ENCODE assay signal across 9 mouse cellular contexts in the genomic region with DNA sequence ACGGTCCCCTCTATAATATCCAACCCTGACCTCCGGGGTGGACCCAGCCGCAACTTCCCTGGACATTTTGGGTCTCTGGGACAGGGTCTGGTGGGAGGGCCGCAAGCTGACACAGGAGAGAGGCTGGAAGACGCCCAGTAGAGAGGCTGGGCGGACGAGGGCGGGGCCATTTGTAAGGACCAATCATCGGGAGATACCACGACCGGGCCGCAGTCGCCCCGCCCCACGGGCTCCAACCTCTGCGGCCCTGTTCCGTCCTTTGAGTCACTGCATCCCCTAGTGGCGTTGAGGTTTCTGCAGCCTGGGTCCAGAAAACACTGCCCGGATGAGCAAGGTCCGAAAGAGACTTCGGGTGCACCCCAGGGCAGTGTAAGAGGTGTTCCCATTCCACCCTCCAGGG. TPM values are rescaled to one million over a fixed set of nuclear protein-coding genes. Genes with fewer than 3 reads are reported as not detected.
DNase-seq lines count a peak whose midpoint lies in the region; ATAC-seq and TF ChIP-seq lines count a peak whose summit lies in the region.
"Had no signal": no experiment of that assay in that cellular context is flagged by ENCODE, and none has a peak within 500 bp of the region (broad histone marks: within the 10 kb centered on the region; RNA-seq: fewer than 3 reads in every experiment).

No protein-coding gene starts in this region.

- H3K9me3 ChIP-seq in liver, embryonic 11.5 days (ENCODE audit: control insufficient read depth, low read length) = no peaks in the 10 kb centered on the region
- H3K9me3 ChIP-seq in stomach, postnatal 0 days (ENCODE audit: control insufficient read depth, low read length) = no peaks in the 10 kb centered on the region

- peaks cover 15% of the 10 kb centered on the region for H3K4me1 ChIP-seq in liver, embryonic 11.5 days (replicated peaks; ENCODE audit: control insufficient read depth, insufficient read depth, low read length)
- peaks cover 4% of the 10 kb centered on the region; the same call in 1 of the 2 replicates for H3K4me1 ChIP-seq in stomach, postnatal 0 days (replicated peaks; ENCODE audit: control insufficient read depth, insufficient read depth)

- H3K9ac ChIP-seq in liver, embryonic 11.5 days (ENCODE audit: low read depth, low read length) = no peak overlapping the region
- peak overlapping the region; percentile 43 for H3K9ac ChIP-seq in stomach, postnatal 0 days (ENCODE audit: low read length)

- peak; percentile 95 for TF ChIP-seq CTCF in stomach, postnatal 0 days (IDR thresholded peaks at IDR 0.05; ENCODE audit: low read depth)

- ATAC-seq in activated CD4-positive, CD25-positive, alpha-beta regulatory T cell, adult 4 months = peak; percentile 60
- ATAC-seq in liver, embryonic 11.5 days (replicated peaks; ENCODE audit: low FRiP score) = peak; percentile 93
- peak; percentile 88 for ATAC-seq in monocyte, adult 5-6 weeks (replicated peaks; ENCODE audit: insufficient number of reproducible peaks, low FRiP score, low TSS enrichment, poor library complexity, severe bottlenecking)
- ATAC-seq in stomach, postnatal 0 days (ENCODE audit: low FRiP score, low TSS enrichment) = peak; percentile 97

- no peak for TF ChIP-seq EP300 in stomach, postnatal 0 days (optimal IDR thresholded peaks at IDR 0.05)

- H3K27ac ChIP-seq in liver, embryonic 11.5 days (ENCODE audit: low read depth, low read length) = no peak overlapping the region
- H3K27ac ChIP-seq in stomach, postnatal 0 days (replicated peaks) = peak overlapping the region; percentile 81

- peak overlapping the region; percentile 56 for H3K4me3 ChIP-seq in liver, embryonic 11.5 days (ENCODE audit: low read depth, low read length)
- H3K4me3 ChIP-seq in stomach, postnatal 0 days (ENCODE audit: low read depth, low read length) = peak overlapping the region; percentile 51

- DNase-seq in 416B (ENCODE audit: low read depth) = peak; percentile 87
- DNase-seq in embryo, embryonic 10 days (ENCODE audit: low spot score) = peak; percentile 98
- peak; percentile 91 for DNase-seq in gastrocnemius, postnatal 14 days
- DNase-seq in induced T-regulatory cell, adult 2 months (ENCODE audit: low read depth) = peak; percentile 97
- DNase-seq in liver, embryonic 11.5 days (ENCODE audit: low spot score) = peak; percentile 90
- DNase-seq in stomach, postnatal 0 days (ENCODE audit: low spot score) = peak; percentile 92

- H3K27me3 ChIP-seq in liver, embryonic 11.5 days (replicated peaks; ENCODE audit: control insufficient read depth, insufficient read depth, low read length) = peaks cover 98% of the 10 kb centered on the region
- peaks cover 13% of the 10 kb centered on the region; the same call in 1 of the 2 replicates for H3K27me3 ChIP-seq in stomach, postnatal 0 days (ENCODE audit: control insufficient read depth, insufficient read depth, low read length)

- intact Hi-C loops in gastrocnemius, postnatal 14 days (cut with DNase I; ENCODE audit: low total_unique reads) = no loop called here

- WGBS in liver, embryonic 11.5 days = under 1% methylated on average over 21 of the region's 21 CpGs
- WGBS in stomach, postnatal 0 days = under 1% methylated on average over 21 of the region's 21 CpGs

- peak overlapping the region; percentile 84 for H3K4me2 ChIP-seq in liver, embryonic 11.5 days
- peak overlapping the region; percentile 91 for H3K4me2 ChIP-seq in stomach, postnatal 0 days (replicated peaks; ENCODE audit: low read depth)

- no peaks in the 10 kb centered on the region for H3K36me3 ChIP-seq in liver, embryonic 11.5 days (ENCODE audit: control insufficient read depth, insufficient read depth, low read length)
- no peaks in the 10 kb centered on the region for H3K36me3 ChIP-seq in stomach, postnatal 0 days (ENCODE audit: control insufficient read depth, insufficient read depth, low read length)

RNA-seq across cellular contexts. Expression of gene 4930412O13Rik, which starts 1.6 kb away (rescaled TPM):
- polyA plus RNA-seq in activated CD4-positive, CD25-positive, alpha-beta regulatory T cell, adult 4 months (2017; shearing (Covaris generic)) = under 1 TPM in 1 of 2 experiments, not detected in 1; 0.87 TPM
- total RNA-seq in gastrocnemius, postnatal 14 days (2021) = not detected
- polyA plus RNA-seq in liver, embryonic 11.5 days (2014; fragmentation: Nextera tagmentation; extraction: Ambion mirVana) = not detected in 2 replicates
- not detected in 3 replicates for total RNA-seq in monocyte, adult 5-6 weeks (2017)
- not detected in 2 replicates for polyA plus RNA-seq in stomach, postnatal 0 days (2015; fragmentation: Nextera tagmentation; extraction: Ambion mirVana)
- total RNA-seq: layer of hippocampus, adult 8-10 months had no signal

RNA-seq across cellular contexts. Expression of gene 9230102O04Rik, which starts 9.8 kb away (rescaled TPM):
- polyA plus RNA-seq in activated CD4-positive, CD25-positive, alpha-beta regulatory T cell, adult 4 months (2017; shearing (Covaris generic)) = 1 to 10 TPM in 1 of 2 experiments, not detected in 1; 2.0 TPM
- total RNA-seq in gastrocnemius, postnatal 14 days (2021) = not detected
- polyA plus RNA-seq in liver, embryonic 11.5 days (2014; fragmentation: Nextera tagmentation; extraction: Ambion mirVana) = not detected in 2 replicates
- not detected in 3 replicates for total RNA-seq in monocyte, adult 5-6 weeks (2017)
- not detected in 2 replicates for polyA plus RNA-seq in stomach, postnatal 0 days (2015; fragmentation: Nextera tagmentation; extraction: Ambion mirVana)
- total RNA-seq: layer of hippocampus, adult 8-10 months had no signal

RNA-seq across cellular contexts. Expression of gene Gata3, which starts 10.3 kb away (rescaled TPM):
- polyA plus RNA-seq in activated CD4-positive, CD25-positive, alpha-beta regulatory T cell, adult 4 months (2017; shearing (Covaris generic)) = 100 to 1,000 TPM; 120 to 138 TPM
- under 1 TPM; 0.31 to 0.55 TPM for total RNA-seq in gastrocnemius, postnatal 14 days (2021)
- polyA plus RNA-seq in liver, embryonic 11.5 days (2014; fragmentation: Nextera tagmentation; extraction: Ambion mirVana) = 4.0 and 4.8 TPM in 2 replicates
- total RNA-seq in monocyte, adult 5-6 weeks (2017) = 2.2 to 10.5 TPM (median 2.9 TPM) in 3 replicates
- polyA plus RNA-seq in stomach, postnatal 0 days (2015; fragmentation: Nextera tagmentation; extraction: Ambion mirVana) = 7.5 and 8.9 TPM in 2 replicates

Comparison
In these comparisons a context has a peak if more than half of its experiments do, and no peak if none do; other contexts are left out.
1. RNA of gene Gata3, which starts 10.3 kb away (polyA plus RNA-seq): 120 to 138 TPM in activated CD4-positive, CD25-positive, alpha-beta regulatory T cell, adult 4 months; 7.5 to 8.9 TPM in stomach, postnatal 0 days and 4.0 to 4.8 TPM in liver, embryonic 11.5 days; every median in the first group is over 10 times any median in the second.
2. Peak in every context shown above with its lines, with median percentiles within 50 percentile points of each other: DNase-seq and ATAC-seq.